Mouse (Mus musculus): ENCODE measurements around the gene Stxbp6. TPM values are rescaled to one million over a fixed set of nuclear protein-coding genes. Genes with fewer than 3 reads are reported as not detected.

Stxbp6 gene
- total and polyA plus RNA-seq, 3 experiments: not detected

GRCm38 (mm10) chr12:44899173-44899870 lies 175.2 kb downstream of the Stxbp6 start:
- Histone ChIP-seq H3K27ac (ENCODE audit: insufficient read depth, low read depth) (no peak overlapping the region), H3K4me3 (replicated peaks in 1 of 3; ENCODE audit: low read depth in 2 of 3, low read length in 2 of 3, poor library complexity in 1 of 3) (no peak overlapping the region), H3K9me3 (replicated peaks; ENCODE audit: low read length) (peaks cover 41% of the 10 kb centered on the region), H3K4me2 (ENCODE audit: insufficient read depth, low read depth, poor library complexity, severe bottlenecking) (no peak overlapping the region), H3K9ac (ENCODE audit: insufficient read depth, low read depth) (no peak overlapping the region), H3K4me1 (ENCODE audit: control insufficient read depth in 1 of 2, insufficient read depth in 2 of 2) (no peaks in the 10 kb centered on the region), H3K36me3 (replicated peaks in 1 of 2; ENCODE audit: control insufficient read depth in 1 of 2, insufficient read depth in 1 of 2, low read length in 1 of 2) (no peaks in the 10 kb centered on the region), H3K79me2 (replicated peaks; ENCODE audit: control insufficient read depth, extremely low read depth, insufficient read depth, poor library complexity, severe bottlenecking) (no peaks in the 10 kb centered on the region), H3K27me3 (replicated peaks) (no peaks in the 10 kb centered on the region)
- in situ Hi-C loops (cut with MboI; ENCODE audit: low pct_ligation_motif_present, low pct_unique_long_range_greater_than_20kb, low sequenced_read_pairs) (no loop called here), dilution Hi-C loops (cut with MboI; ENCODE audit: extremely low pct_ligation_motif_present, extremely low pct_unique_long_range_greater_than_20kb, low sequenced_read_pairs) (no loop called here)
- DNase-seq (ENCODE audit: extremely low read depth): no peak
- TF ChIP-seq TBP (conservative IDR thresholded peaks at IDR 0.05; ENCODE audit: low read depth, low read length): no peak
- no peak for TF ChIP-seq RCOR1 (conservative IDR thresholded peaks at IDR 0.05; ENCODE audit: low read depth, low read length)
- no peak for TF ChIP-seq NRF1 (IDR thresholded peaks at IDR 0.05; ENCODE audit: low read depth, low read length)
- TF ChIP-seq CTCF (conservative IDR thresholded peaks at IDR 0.05 in 1 of 2, IDR thresholded peaks at IDR 0.05 in 1 of 2; ENCODE audit: low read depth in 2 of 2, low read length in 2 of 2): no peak
- no peak for TF ChIP-seq HCFC1 (IDR thresholded peaks at IDR 0.05; ENCODE audit: low read depth, low read length)
- TF ChIP-seq JUN (IDR thresholded peaks at IDR 0.05; ENCODE audit: insufficient read depth, low read depth, low read length): no peak
- no peak for TF ChIP-seq PAX5 (IDR thresholded peaks at IDR 0.05; ENCODE audit: low read length)
- TF ChIP-seq ZKSCAN1 (IDR thresholded peaks at IDR 0.05; ENCODE audit: borderline replicate concordance, low read depth, low read length): no peak
- TF ChIP-seq ZNF384 (IDR thresholded peaks at IDR 0.05; ENCODE audit: low read depth, low read length): no peak
- no peak for TF ChIP-seq MYC (IDR thresholded peaks at IDR 0.05; ENCODE audit: low read depth, low read length)
- TF ChIP-seq USF2 (conservative IDR thresholded peaks at IDR 0.05; ENCODE audit: low read depth, low read length): no peak
- no peak for TF ChIP-seq MAFK (IDR thresholded peaks at IDR 0.05; ENCODE audit: insufficient replicate concordance, low read length)
- TF ChIP-seq IRF4 (IDR thresholded peaks at IDR 0.05; ENCODE audit: low read depth, low read length): no peak
- no peak for TF ChIP-seq ELF1 (IDR thresholded peaks at IDR 0.05; ENCODE audit: low read depth, low read length)
- no peak for TF ChIP-seq CHD2 (IDR thresholded peaks at IDR 0.05; ENCODE audit: low read length)
- TF ChIP-seq EP300 (IDR thresholded peaks at IDR 0.05; ENCODE audit: low read length): no peak

- no peak overlapping the region for H3K9ac ChIP-seq (ENCODE audit: insufficient read depth, low read depth)
- dilution Hi-C loops (cut with MboI; ENCODE audit: extremely low pct_ligation_motif_present, extremely low pct_unique_long_range_greater_than_20kb, low sequenced_read_pairs): no loop called here
- no peak overlapping the region for H3K27ac ChIP-seq (ENCODE audit: insufficient read depth, low read depth)
- no peak overlapping the region for H3K4me3 ChIP-seq (replicated peaks in 1 of 3; ENCODE audit: low read depth in 2 of 3, low read length in 2 of 3, poor library complexity in 1 of 3)
- in situ Hi-C loops (cut with MboI; ENCODE audit: low pct_ligation_motif_present, low pct_unique_long_range_greater_than_20kb, low sequenced_read_pairs): no loop called here
- TF ChIP-seq JUND (conservative IDR thresholded peaks at IDR 0.05; ENCODE audit: low read depth, low read length) (no peak), BHLHE40 (IDR thresholded peaks at IDR 0.05; ENCODE audit: low read depth, low read length) (no peak), ETS1 (conservative IDR thresholded peaks at IDR 0.05; ENCODE audit: low read depth, low read length) (no peak), NRF1 (IDR thresholded peaks at IDR 0.05; ENCODE audit: low read depth, low read length) (no peak), IRF4 (IDR thresholded peaks at IDR 0.05; ENCODE audit: low read depth, low read length) (no peak)
- H3K27me3 ChIP-seq (replicated peaks): no peaks in the 10 kb centered on the region
- DNase-seq (ENCODE audit: extremely low read depth): no peak
- no peaks in the 10 kb centered on the region for H3K4me1 ChIP-seq (ENCODE audit: control insufficient read depth in 1 of 2, insufficient read depth in 2 of 2)
- H3K9me3 ChIP-seq (replicated peaks; ENCODE audit: low read length): peaks cover 28% of the 10 kb centered on the region
- H3K36me3 ChIP-seq (replicated peaks in 1 of 2; ENCODE audit: control insufficient read depth in 1 of 2, insufficient read depth in 1 of 2, low read length in 1 of 2): no peaks in the 10 kb centered on the region
- no peaks in the 10 kb centered on the region for H3K79me2 ChIP-seq (replicated peaks; ENCODE audit: control insufficient read depth, extremely low read depth, insufficient read depth, poor library complexity, severe bottlenecking)
- no peak overlapping the region for H3K4me2 ChIP-seq (ENCODE audit: insufficient read depth, low read depth, poor library complexity, severe bottlenecking)
Observed at GRCm38 (mm10) chr12:44896460-44896859, 178.0 kb downstream of the Stxbp6 start.

Measured in CH12.LX (cell line).